Mouse (Mus musculus) gonadal fat pad, adult 2 months (tissue): Measurements from ENCODE around the gene Zscan10. TPM values are rescaled to one million over a fixed set of nuclear protein-coding genes. Genes with fewer than 3 reads are reported as not detected.

Experiments used
- DNase-seq: peaks from one replicate; pipeline ENCODE4 v3.0.0-alpha.2; 2012; ENCODE audit warnings: low read depth
- polyA plus RNA-seq: library from polyadenylated mRNA; depleted of rRNA; stranded (reverse); fragments of >200 nt; gene quantifications from 2 replicates; pipeline ENCODE4 v1.2.3, GENCODE M21; 2012; rRNA removed

Zscan10 gene
- polyA plus RNA-seq: 0.05 TPM in 1 of 2 replicates, not detected in the other

GRCm38 (mm10) chr17:23600641-23601622 lies at the start of gene Zscan10:
Gene Zscan10, plus strand, starts transcription at chr17:23600856.
- no peak for DNase-seq

- DNase-seq: no peak
These were observed 49.8 kb upstream of the Zscan10 start for GRCm38 (mm10) chr17:23550856-23551255.

- DNase-seq: no peak
These were observed 49.2 kb upstream of the Zscan10 start for GRCm38 (mm10) chr17:23551416-23551815.

GRCm38 (mm10) chr17:23551963-23552362 lies 48.7 kb upstream of the Zscan10 start:
- no peak for DNase-seq

- DNase-seq: no peak
These were observed 47.6 kb upstream of the Zscan10 start for GRCm38 (mm10) chr17:23552896-23553633.

- no peak for DNase-seq
These were observed 47.0 kb upstream of the Zscan10 start for GRCm38 (mm10) chr17:23553634-23554120.

GRCm38 (mm10) chr17:23554321-23554720 lies 46.3 kb upstream of the Zscan10 start:
- no peak for DNase-seq

GRCm38 (mm10) chr17:23555243-23555916 lies 45.3 kb upstream of the Zscan10 start:
- DNase-seq: no peak

GRCm38 (mm10) chr17:23559767-23560166 lies 40.9 kb upstream of the Zscan10 start:
- no peak for DNase-seq

GRCm38 (mm10) chr17:23563595-23564367 lies 36.9 kb upstream of the Zscan10 start, which contains the start of gene Zfp213:
Gene Zfp213, minus strand, starts transcription at chr17:23564238.
- DNase-seq: no peak

GRCm38 (mm10) chr17:23564368-23564715 lies 36.3 kb upstream of the Zscan10 start:
- no peak for DNase-seq

- no peak for DNase-seq
These were observed 33.9 kb upstream of the Zscan10 start for GRCm38 (mm10) chr17:23566787-23567186.

GRCm38 (mm10) chr17:23568370-23568769 lies 32.3 kb upstream of the Zscan10 start:
- no peak for DNase-seq

- no peak for DNase-seq
These were observed 30.6 kb upstream of the Zscan10 start for GRCm38 (mm10) chr17:23570017-23570416.

- no peak for DNase-seq
These were observed 29.6 kb upstream of the Zscan10 start for GRCm38 (mm10) chr17:23571084-23571483.

- no peak for DNase-seq
These were observed 28.6 kb upstream of the Zscan10 start for GRCm38 (mm10) chr17:23572059-23572458.

- no peak for DNase-seq
These were observed 26.5 kb upstream of the Zscan10 start for GRCm38 (mm10) chr17:23574130-23574529.

- DNase-seq: no peak
These were observed 24.6 kb upstream of the Zscan10 start for GRCm38 (mm10) chr17:23575951-23576552.

- no peak for DNase-seq
These were observed 15.9 kb upstream of the Zscan10 start for GRCm38 (mm10) chr17:23584786-23585185.

GRCm38 (mm10) chr17:23585721-23586491 lies 14.8 kb upstream of the Zscan10 start:
- DNase-seq: no peak
